Mouse (Mus musculus) stomach, postnatal 0 days (tissue): ENCODE results near the gene Tapt1.

ENCODE experiments used
- CTCF ChIP-seq: IDR thresholded peaks from 2 replicates; pipeline ENCODE4 v1.5.1; 2016; ENCODE audit warnings: antibody characterized with exemption, low read depth, mild to moderate bottlenecking, moderate library complexity
- EP300 ChIP-seq: optimal IDR thresholded peaks from 2 replicates; pipeline ENCODE3; 2016; ENCODE audit warnings: antibody characterized with exemption

DNA sequence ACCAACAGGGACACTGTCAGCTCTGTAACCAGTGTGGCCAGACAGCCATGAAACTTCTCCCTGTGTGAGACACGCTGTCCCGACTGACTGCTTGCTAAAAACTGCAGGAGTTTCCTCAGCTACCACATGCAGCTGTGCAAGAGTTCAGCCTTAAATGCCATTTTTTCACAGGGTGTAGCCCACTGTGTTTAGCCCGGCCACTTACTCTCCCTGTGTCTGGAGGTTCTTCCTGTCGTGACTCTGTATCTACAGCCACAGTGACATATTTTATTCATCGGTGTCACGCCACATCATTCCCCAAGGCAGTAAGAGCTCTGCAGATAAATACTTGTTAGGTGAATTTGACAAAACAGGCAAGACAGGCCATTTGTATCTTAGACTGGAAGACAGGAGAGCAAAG lies 59.6 kb downstream of the Tapt1 start:
- TF ChIP-seq CTCF (no peak), EP300 (no peak)
